Mouse (Mus musculus): ENCODE measurements around the gene 2410004B18Rik. TPM values are rescaled to one million over a fixed set of nuclear protein-coding genes. Genes with fewer than 3 reads are reported as not detected.

Gene 2410004B18Rik
- polyA plus RNA-seq (2017; shearing (Covaris generic)) = 78.5 TPM

DNA sequence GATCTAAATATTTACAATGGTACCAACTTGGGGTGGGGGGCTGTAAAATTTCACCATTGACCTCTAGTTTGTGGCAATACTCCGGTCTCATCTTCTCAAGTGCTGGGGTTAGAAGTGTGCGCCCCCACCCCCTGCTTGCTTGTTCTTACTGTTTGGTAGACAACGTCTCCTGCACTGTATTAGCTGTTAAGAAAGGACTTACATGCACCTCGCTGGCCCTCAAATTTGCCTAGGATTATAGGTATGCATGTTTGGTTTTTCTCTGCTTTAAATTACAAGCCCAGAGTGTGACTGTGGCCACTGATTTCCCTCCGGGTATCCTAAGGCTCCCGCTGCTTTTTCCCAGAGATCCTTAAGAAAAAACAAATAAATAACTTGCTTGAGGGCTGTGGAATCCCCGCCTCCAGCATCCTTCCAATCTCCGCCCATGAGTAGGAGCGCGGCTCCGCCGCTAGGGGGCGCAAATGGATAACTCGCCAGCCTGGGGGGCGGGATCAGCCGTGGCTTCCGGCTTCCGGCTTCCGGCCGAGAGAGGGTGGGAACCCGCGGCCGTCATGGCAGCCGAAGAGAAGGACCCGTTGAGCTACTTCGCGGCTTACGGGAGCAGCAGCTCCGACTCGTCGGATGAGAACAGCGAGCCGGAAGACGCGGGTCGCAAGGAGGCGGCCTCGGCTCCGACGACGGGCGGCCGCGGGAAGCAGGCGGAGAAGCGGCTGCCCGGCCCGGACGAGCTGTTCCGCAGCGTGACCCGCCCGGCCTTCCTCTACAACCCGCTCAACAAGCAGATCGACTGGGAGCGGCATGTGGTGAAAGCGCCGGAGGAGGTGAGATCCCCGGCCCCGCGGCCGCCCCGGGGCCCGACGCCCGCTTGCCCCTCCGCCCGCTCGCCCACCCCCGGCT is at the start of gene 2410004B18Rik:
2410004B18Rik (plus strand) TSS at position 510 of the 900 bp plus-strand sequence.

DNA sequence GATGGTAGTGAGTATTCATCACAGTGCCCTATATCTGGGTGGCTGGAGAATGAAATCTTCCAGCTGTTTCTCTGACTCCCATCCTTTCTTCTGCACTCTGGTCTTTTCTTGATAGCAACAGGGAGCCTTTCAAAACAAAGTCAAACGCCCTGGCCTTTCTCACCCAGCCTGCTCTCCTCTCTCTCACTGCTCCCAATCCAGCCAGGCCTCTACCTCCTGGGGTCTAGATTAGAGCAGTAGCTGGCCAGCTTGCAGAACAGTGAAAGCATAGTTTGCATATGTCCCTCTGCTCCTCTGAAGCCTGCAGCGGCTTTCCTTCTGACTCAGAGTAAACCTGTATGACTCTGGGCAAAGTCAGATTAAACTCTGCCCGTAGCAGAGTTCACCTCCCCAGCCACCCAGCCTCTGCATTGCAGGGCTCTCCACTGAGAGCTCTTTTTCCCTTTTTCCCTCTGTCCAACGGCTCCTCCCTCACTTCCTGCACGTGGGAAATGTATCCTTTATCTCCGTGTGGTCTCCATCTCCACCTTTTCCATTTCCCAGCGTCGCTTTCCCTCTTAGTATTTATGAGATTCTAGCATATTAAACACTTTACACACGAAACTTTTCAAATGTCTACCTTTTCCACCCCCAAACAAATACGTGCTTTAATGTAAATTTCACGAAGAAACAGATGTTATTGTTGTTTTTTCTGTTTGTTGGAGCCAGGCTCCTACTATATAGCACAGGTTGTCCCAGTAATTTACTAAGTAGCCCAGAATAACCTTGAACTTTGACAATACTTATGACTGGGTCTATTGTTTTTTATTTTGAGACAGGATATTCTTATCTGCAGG is 15.6 kb upstream of the 2410004B18Rik start, which contains the start of gene Bcl10:
Bcl10 (plus strand) TSS at position 786 of the 836 bp plus-strand sequence.

DNA sequence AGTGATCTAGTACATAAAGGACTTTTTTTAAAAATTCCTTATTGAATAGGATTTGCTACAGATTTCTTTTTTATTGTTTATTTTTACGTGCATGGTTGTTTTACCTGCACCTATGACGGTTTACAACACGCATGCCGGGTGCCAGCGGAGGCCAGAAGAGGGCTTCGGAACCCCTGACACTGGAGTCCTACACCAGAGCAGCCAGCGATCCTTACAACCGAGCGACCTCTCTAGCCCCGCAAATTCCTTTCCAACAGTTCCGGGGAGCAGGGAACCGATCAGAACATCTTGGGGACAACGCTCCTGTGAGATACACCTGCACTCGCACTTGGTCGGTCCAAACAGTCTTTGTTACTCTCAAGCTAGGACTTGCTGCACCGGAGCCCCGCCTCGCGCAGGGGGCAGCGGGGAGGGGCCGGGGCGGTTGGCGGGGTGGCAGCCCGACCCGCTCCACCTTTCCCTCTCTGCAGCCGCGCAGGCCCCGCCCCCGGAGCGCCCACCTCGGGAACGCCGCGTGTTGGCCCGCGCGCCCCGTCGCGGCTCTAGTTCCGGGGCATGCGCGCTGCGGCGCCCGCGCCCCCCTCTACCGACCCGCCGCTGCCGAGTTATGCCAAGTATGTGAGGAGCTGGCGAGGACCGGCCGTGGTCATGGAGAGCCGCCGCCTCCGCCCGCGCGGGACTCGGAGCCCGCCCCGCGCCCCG is 49.6 kb downstream of the 2410004B18Rik start, which contains the start of gene Syde2:
Syde2 (plus strand) TSS at position 603 of the 702 bp plus-strand sequence.

Other genes with a start within 250 kb of the 2410004B18Rik start
- 0.44 TPM for gene Ddah1, start 179.3 kb upstream of the 2410004B18Rik start, polyA plus RNA-seq (2017; shearing (Covaris generic))
- 205 TPM for gene Bcl10, start 15.2 kb upstream of the 2410004B18Rik start, polyA plus RNA-seq (2017; shearing (Covaris generic))
- 0.52 TPM for gene Syde2, start 49.9 kb downstream of the 2410004B18Rik start, polyA plus RNA-seq (2017; shearing (Covaris generic))
- not detected for gene Wdr63, start 170.1 kb downstream of the 2410004B18Rik start, polyA plus RNA-seq (2017; shearing (Covaris generic))
- gene Mcoln3, start 179.4 kb downstream of the 2410004B18Rik start, polyA plus RNA-seq (2017; shearing (Covaris generic)) = 2.4 TPM
- gene Mcoln2, start 211.8 kb downstream of the 2410004B18Rik start, polyA plus RNA-seq (2017; shearing (Covaris generic)) = 20.6 TPM